Mouse (Mus musculus): Measurements from ENCODE around the gene Pik3cg.

GRCm38 (mm10) chr12:32163706-32164105 lies 44.8 kb downstream of the Pik3cg start:
- TF ChIP-seq POLR2A (IDR thresholded peaks at IDR 0.05; ENCODE audit: extremely low read depth, insufficient read depth, low read length) (no peak), CTCF (IDR thresholded peaks at IDR 0.05; ENCODE audit: extremely low read depth, insufficient read depth, low read length) (no peak)
